Mouse (Mus musculus) forebrain, postnatal 0 days (tissue): ENCODE results near the gene Ola1. TPM values are rescaled to one million over a fixed set of nuclear protein-coding genes. Genes with fewer than 3 reads are reported as not detected.

Experiments
- ATAC-seq: fragments of 200-750 bp; cut with Nextera tagmentation; 2 replicates; pipeline ENCODE4 v1.8.0; 2017; ENCODE audit warnings: mild to moderate bottlenecking, moderate library complexity
- DNase-seq: peaks from one replicate; pipeline ENCODE4 v3.0.0-alpha.2; 2015
- H3K27ac ChIP-seq: fragments of 300-500 bp; sonication (generic); 2 replicates; pipeline ENCODE4 v1.5.1; 2014; ENCODE audit warnings: low read depth, mild to moderate bottlenecking, antibody characterized with exemption, low read length, moderate library complexity, mixed read lengths
- H3K27me3 ChIP-seq: fragments of 300-500 bp; sonication (generic); 2 replicates; pipeline ENCODE4 v1.6.1; 2014; ENCODE audit warnings: mild to moderate bottlenecking, low read length, mixed read lengths; ENCODE audit not compliant: insufficient read depth
- H3K36me3 ChIP-seq: fragments of 300-500 bp; sonication (generic); 2 replicates; pipeline ENCODE4 v1.6.1; 2014; ENCODE audit warnings: mild to moderate bottlenecking, moderate library complexity; ENCODE audit not compliant: insufficient read depth
- H3K4me1 ChIP-seq: fragments of 300-500 bp; sonication (generic); 2 replicates; pipeline ENCODE4 v1.6.1; 2014; ENCODE audit warnings: antibody characterized with exemption; ENCODE audit not compliant: insufficient read depth
- H3K4me2 ChIP-seq: fragments of 300-500 bp; sonication (generic); 2 replicates; pipeline ENCODE4 v1.6.1; 2014; ENCODE audit warnings: low read depth, mild to moderate bottlenecking, moderate library complexity
- H3K4me3 ChIP-seq: fragments of 300-500 bp; sonication (generic); 2 replicates; pipeline ENCODE4 v1.5.1; 2014; ENCODE audit warnings: low read depth, low read length, mixed read lengths
- H3K9ac ChIP-seq: fragments of 300-500 bp; sonication (generic); 2 replicates; pipeline ENCODE4 v1.6.1; 2014; ENCODE audit warnings: mild to moderate bottlenecking
- H3K9me3 ChIP-seq: fragments of 300-500 bp; sonication (generic); 2 replicates; pipeline ENCODE4 v1.6.1; 2016; ENCODE audit warnings: low read length
- CTCF ChIP-seq: sonication (generic); IDR thresholded peaks from 2 replicates; pipeline ENCODE4 v1.5.1; 2016; ENCODE audit warnings: antibody characterized with exemption, control low read depth, low read depth
- WGBS: fragments of 180-500 bp; shearing (Covaris S2); extraction: QIAGEN DNeasy Blood & Tissue Kit; methylation state at CpG from one replicate; pipeline ENCODE4 v1.1.7; 2014; 5-methylcytosine and 5-hydroxymethylcytosine counted together
- polyA plus RNA-seq: library from polyadenylated mRNA; unstranded; fragments of >200 nt; fragmentation: Nextera tagmentation; extraction: Ambion mirVana; gene quantifications from 2 replicates; pipeline ENCODE4 v1.2.1, GENCODE M21; 2015
- total RNA-seq: library from RNA; depleted of rRNA; stranded (reverse); fragments of >200 nt; gene quantifications from 2 replicates; pipeline ENCODE4 v1.2.3, GENCODE M21; 2014

The Ola1 gene
- total and polyA plus RNA-seq, 2 experiments from 2014 or later: 68.4 to 97.2 TPM

GRCm38 (mm10) chr2:73263794-73264610, 45.3 kb upstream of the Ola1 start:
- Histone ChIP-seq H3K27ac (no peak overlapping the region), H3K36me3 (no peaks in the 10 kb centered on the region), H3K4me1 (peaks cover 16% of the 10 kb centered on the region; the same call in 1 of the 2 replicates), H3K27me3 (peaks cover 49% of the 10 kb centered on the region), H3K9me3 (no peaks in the 10 kb centered on the region), H3K4me2 (peak overlapping the region; percentile 52), H3K9ac (peak overlapping the region; percentile 32), H3K4me3 (peak overlapping the region; percentile 33)
- peak; percentile 49 for ATAC-seq
- TF ChIP-seq CTCF: no peak
- 3% methylated on average over 38 of the region's 38 CpGs for WGBS
- peak; percentile 62 for DNase-seq

GRCm38 (mm10) chr2:73263172-73263765, 44.5 kb upstream of the Ola1 start:
- Histone ChIP-seq H3K4me1 (peaks cover 16% of the 10 kb centered on the region; the same call in 1 of the 2 replicates), H3K27me3 (peaks cover 46% of the 10 kb centered on the region), H3K9ac (peak overlapping the region; percentile 32), H3K27ac (no peak overlapping the region), H3K36me3 (no peaks in the 10 kb centered on the region), H3K9me3 (no peaks in the 10 kb centered on the region), H3K4me2 (peak overlapping the region; percentile 52), H3K4me3 (peak overlapping the region; percentile 33)
- ATAC-seq (no peak), DNase-seq (peak; percentile 50)
- TF ChIP-seq CTCF: no peak
- 9% methylated on average over 16 of the region's 16 CpGs for WGBS

GRCm38 (mm10) chr2:73248701-73249100, 30.0 kb upstream of the Ola1 start:
- 30% methylated on average over 4 of the region's 4 CpGs for WGBS
- Histone ChIP-seq H3K9ac (no peak overlapping the region), H3K27ac (no peak overlapping the region), H3K4me1 (no peaks in the 10 kb centered on the region), H3K4me2 (no peak overlapping the region), H3K27me3 (no peaks in the 10 kb centered on the region), H3K4me3 (no peak overlapping the region), H3K36me3 (no peaks in the 10 kb centered on the region), H3K9me3 (no peaks in the 10 kb centered on the region)
- DNase-seq: no peak
- peak; percentile 50; the same call in 1 of the 2 replicates for ATAC-seq
- TF ChIP-seq CTCF: no peak

DNA sequence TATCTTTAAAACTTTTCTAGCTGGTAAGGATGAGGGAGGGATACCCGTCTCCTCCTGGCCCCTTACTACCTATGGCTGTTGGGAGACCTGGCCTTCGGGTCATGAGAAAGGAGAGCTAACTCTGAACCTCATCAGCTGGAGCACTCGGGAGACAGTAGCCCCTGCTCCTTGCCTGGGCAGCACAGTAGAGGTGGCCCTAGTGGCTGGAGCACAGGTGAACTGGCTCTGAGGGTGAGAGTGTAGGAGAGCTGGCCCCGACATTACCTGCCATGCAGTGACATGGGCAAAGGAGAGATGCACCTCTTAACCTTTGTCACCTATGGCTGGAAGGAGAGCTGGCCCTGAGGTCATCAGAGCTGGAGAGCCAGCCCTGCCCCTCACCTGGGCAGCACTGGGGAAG, 22.6 kb upstream of the Ola1 start:
- ATAC-seq (no peak), DNase-seq (no peak)
- Histone ChIP-seq H3K4me2 (no peak overlapping the region), H3K9me3 (no peaks in the 10 kb centered on the region), H3K36me3 (no peaks in the 10 kb centered on the region), H3K4me1 (no peaks in the 10 kb centered on the region), H3K27me3 (no peaks in the 10 kb centered on the region), H3K4me3 (no peak overlapping the region), H3K9ac (no peak overlapping the region), H3K27ac (no peak overlapping the region)
- WGBS: 91% methylated on average over 4 of the region's 4 CpGs
- TF ChIP-seq CTCF: no peak

DNA sequence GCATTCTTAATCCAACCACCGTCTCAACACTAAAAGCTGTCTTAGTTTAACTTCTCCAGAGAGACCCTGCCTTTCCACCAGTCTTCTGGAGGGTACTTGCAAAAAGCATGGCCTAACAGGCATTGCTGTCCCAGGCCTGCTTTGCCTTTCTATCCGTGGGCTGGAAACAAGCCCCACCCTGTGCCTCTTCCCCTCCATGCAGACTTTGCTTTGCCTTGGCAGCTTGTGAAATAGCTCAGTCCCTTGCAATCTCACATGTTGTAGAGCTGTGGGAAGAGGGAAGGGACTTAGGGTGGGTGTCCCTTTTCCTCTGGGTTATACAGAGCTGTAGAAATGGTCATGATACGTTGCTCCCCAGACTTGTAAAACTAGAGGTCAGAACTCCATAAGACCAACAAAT, 12.4 kb upstream of the Ola1 start:
- Histone ChIP-seq H3K27me3 (no peaks in the 10 kb centered on the region), H3K4me1 (no peaks in the 10 kb centered on the region), H3K36me3 (no peaks in the 10 kb centered on the region), H3K9me3 (no peaks in the 10 kb centered on the region), H3K27ac (no peak overlapping the region), H3K4me3 (no peak overlapping the region), H3K4me2 (no peak overlapping the region), H3K9ac (no peak overlapping the region)
- DNase-seq: no peak
- no peak for ATAC-seq
- no peak for TF ChIP-seq CTCF
- 63% methylated on average over 3 of the region's 3 CpGs for WGBS

DNA sequence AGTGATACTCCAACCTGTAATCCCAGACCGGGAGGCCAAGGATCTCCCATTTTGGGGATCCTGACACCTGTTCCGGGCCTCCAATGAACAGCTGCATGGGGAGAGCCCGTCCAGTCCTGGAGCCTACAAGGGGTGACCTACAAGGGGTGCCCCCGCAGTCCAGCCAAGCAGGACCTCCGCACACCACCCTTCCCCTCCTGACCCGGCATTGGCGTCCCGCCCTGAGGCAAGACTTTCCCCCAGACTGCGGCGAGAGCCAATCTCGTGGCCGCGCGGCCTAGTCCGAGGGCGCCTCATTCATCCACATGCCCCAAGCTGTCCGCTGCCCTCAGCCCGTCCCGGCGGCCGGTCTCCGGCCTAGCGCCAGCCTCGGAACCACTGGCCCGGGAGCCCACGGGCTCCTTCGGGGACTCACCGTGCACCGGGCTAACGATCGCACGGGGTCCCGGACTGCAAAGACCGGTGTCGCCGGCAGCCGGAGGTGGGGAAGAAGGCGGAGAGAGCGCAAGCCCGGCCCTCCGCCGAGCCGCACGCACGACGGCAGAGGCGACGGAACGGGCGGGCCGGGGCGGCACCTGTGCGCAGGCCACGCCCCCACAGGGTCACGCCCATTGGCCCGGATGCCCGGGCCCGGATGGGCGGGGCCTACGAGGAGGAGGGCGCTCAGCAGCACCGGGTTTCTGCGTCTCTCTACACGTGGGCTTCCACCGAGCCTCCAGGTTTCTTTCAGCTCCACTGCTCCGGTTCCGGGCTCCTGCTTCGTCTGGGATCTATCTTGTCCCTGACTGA, 4.7 kb downstream of the Ola1 start:
- WGBS: under 1% methylated on average over 65 of the region's 68 CpGs
- Histone ChIP-seq H3K4me1 (0 out of 2 replicates have a peak, but pooled peaks cover 10% of the 10 kb centered on the region), H3K9ac (peak overlapping the region; percentile 83), H3K9me3 (no peaks in the 10 kb centered on the region), H3K36me3 (peaks cover 7% of the 10 kb centered on the region; the same call in 1 of the 2 replicates), H3K4me2 (peak overlapping the region; percentile 85), H3K27me3 (no peaks in the 10 kb centered on the region), H3K27ac (peak overlapping the region; percentile 55; the same call in 1 of the 2 replicates), H3K4me3 (peak overlapping the region; percentile 81)
- peak; percentile 92 for DNase-seq
- no peak for TF ChIP-seq CTCF
- peak; percentile 98 for ATAC-seq
